Mouse (Mus musculus) lung, adult 18-20 months (tissue): Measurements from ENCODE around the gene Mfsd12.
A peak's percentile ranks its signal among the peaks of the same experiment; 100 is the strongest.

Source experiments
- DNase-seq, 2 experiments: peaks; one replicate each; pipeline ENCODE4 v3.0.0; 2022; ENCODE audit warnings: mixed read lengths in 2 of 2

Mfsd12 gene

DNA sequence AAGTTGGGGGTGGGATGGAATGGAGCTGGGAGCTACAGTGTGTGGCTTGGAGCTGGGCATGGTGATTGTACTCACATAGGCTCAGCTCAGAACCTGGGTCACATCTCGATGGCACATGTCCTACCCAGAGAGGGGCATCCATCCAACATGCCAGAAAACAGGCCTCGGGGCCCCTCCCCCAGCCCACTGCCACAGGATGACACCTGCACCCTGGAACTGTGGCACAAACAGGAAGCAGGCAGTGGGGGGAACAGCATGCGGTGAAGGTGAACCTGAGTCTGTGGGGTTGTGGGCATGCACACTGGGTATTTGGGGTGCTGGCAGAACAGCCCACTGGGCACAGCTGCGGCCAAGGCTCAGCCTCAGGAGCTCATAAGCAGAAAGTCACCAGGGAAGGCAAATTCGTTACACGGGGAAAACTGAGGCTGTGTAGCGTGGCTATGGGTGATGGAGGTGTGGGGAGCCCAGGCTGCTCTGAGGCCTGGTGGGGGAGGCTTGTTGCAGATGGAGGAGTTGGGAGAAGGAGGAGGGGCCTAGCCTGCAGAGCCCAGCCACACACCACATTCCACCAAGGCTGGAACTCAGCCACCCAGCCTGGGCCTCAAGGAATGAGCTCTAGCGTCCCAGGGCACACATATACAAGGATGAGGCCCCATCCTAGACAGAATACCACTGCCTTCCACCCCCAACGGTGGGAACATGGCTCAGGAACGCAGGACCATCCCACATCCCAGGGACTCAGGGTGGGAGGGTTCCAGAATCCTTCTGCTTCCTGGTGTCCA is 27.9 kb upstream of the Mfsd12 start:
- DNase-seq = no peak

DNA sequence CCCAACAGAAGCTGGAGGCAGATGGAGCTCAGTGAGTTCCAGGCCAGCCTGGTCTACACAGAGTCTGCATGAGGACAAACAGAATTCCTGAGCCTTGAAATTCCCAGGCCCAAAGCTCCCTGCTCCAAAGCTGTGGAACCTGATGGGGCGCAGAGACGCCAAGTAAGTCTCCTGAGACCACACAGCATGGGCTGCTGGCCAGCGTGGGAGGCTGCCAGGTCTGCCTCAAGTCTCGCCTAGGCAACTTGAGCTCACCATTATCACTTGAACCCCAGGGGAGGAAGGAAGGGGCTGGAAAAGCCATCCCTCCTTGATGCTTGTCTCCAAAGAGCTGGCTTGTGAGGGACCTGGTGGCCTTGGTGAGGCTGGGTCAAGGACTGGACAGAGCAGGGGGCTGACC is 27.3 kb upstream of the Mfsd12 start:
- no peak for DNase-seq

DNA sequence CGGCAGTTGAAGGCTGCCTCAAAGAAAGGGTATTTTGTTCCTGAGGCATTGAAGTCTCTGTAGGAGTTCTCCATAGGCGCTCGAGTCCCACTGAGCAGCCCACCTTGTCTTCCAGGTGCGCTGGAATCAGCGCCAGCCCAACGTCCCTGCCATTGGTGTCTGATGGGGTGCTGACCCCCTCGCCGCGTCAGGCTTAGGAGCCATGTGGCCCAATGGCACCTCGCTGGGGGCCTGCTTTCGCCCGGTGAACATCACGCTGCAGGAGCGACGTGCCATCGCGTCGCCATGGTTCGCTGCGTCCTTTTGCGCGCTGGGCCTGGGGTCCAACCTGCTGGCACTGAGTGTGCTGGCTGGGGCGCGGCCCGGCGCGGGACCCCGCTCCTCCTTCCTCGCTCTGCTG is 25.0 kb upstream of the Mfsd12 start:
- no peak for DNase-seq

DNA sequence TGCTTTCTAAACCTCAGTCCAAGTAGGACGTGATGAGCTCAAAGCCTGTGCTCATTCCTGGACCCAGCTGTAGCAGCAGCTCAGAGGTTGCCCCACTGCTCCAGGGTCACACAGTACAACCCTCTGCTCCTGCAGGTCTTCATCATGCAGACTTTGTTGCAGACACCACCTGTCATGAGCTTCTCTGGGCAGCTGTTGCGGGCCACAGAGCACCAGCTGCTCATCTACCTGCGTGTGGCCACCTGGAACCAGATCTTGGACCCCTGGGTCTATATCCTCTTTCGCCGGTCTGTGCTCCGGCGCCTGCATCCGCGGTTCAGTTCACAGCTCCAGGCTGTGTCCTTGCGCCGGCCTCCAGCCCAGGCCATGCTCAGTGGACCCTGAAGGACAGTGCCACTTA is 23.0 kb upstream of the Mfsd12 start:
- DNase-seq = no peak

DNA sequence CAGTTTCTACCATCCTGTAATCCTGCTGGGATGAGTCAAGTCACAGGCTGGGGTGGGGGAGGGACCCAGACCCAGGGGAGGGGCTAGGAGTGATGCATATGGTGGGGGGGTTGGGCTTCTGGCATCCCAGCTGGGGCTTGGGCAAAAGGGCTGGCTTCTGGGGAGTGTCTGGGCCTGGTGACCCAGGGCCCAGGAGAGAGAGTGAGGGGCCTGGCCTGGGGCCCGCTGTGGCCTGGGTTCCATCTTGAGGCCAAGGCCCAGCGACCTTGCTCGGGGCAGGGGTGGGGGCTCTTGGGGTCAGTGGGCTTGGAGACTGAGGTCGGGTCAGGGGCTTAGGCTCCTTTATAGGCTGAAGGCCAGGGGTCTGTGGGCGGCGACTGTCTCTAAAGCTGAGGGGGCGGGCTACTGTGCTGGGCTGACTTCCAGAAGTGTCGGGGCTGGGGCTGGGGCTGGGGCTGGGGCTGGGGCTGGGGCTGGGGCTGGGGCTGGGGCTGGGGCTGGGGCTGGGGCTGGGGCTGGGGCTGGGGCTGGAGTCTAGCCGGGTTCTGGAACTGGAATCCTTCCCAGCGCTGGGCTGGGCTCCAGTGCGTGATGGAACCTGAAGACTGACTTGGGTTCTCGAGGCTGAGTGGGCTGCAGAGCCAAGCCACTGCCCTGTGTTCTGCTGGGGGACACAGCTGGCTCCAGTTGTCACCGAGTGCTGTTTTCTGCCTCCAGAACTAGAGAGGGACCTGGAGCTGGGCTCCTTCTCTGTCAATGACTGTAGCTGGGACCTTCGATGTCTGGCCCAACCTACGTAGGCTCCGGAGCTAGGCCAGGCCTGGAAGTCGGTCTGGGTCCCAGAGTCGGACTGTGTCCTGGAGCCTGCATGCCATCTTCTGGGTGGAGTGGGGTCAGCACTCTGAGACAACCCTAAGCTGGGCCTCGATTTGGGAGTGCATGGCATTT is 21.6 kb upstream of the Mfsd12 start:
- DNase-seq = no peak

DNA sequence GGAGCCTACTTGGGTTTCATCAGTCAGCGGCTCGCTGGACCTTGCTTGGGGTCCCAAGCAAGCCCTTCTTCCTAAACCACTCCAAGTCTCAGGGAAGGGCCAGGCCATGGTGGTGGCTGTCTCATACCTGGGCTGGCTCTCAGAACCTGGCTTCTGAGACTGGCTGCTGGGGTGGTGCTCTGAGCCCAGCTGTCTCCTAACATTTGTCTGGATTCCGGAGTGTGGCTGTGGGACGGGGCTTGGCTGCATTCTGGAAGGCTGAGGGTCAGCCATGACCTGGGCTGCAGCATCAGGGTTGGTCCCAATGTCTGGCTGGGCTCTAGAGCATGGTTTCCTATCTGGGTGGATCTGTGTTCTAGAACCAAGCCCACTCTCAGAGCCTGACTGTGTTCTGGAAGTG is 20.7 kb upstream of the Mfsd12 start:
- DNase-seq = no peak

DNA sequence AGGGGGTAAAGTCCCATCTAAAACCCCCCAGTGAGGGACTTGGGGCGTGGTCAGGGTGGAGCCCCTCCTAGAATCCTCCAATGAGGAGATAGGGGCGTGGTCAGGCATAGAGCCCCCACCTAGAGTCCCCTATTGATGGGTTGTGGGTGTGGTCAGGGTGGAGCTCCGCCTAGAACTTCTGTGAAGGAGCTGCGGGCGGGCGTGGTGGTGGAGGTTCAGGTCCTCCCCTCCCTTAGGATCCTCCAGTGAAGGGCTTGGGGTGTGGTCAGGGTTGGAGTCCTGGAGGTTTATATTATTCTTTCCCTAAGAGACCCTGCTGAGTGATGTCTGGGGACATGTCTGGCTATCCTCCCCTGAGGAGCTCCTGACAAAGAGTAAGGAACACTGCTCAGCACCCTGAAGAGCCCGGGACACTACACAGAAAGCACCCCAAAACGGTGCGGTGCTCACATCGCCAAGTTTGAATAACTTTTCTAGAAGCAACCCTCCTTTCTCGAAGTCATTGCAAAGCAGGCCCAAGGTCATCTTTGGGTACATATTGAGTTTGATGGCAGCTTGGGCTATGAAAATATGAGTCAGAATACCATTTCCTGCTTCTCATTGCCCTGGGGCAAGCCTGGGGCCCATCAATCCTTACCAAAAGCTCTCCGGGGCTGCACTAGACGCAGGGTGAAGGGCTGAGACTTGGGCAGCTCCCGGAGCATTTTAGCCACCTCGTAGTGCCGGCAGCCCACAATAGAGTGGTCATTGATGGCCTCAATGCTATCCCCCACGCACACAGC is 16.5 kb upstream of the Mfsd12 start:
- DNase-seq = no peak

DNA sequence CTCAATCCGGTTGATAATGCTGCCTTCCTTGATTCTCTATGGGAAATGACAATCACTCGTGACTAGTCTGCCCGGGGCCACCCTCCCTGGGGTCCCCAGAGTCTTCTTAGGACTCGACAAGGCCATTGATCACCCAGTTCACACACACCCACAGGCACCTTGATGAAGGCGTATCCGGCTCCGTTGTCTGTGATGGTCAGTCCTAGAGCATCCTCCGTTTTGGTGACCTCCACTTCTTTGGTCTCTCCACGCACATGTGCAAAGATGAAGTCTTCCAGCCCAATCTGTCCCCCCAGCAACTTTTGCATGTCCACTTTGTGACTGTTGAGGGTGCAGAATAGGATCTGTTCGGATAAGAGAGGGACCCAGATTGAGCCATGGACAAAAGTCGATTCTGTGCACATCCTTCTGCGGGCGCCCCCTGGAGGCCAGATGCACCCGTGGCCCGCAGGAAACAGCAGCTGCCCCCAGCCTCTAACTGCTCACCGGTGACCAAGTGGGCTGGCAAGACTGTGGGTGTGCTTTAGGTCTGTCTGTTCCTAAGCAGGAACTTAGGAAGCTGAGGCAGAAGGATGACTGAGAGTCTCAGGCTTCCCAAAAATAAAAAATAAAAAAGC is 15.8 kb upstream of the Mfsd12 start:
- peak; percentile 55 to 75 for DNase-seq

DNA sequence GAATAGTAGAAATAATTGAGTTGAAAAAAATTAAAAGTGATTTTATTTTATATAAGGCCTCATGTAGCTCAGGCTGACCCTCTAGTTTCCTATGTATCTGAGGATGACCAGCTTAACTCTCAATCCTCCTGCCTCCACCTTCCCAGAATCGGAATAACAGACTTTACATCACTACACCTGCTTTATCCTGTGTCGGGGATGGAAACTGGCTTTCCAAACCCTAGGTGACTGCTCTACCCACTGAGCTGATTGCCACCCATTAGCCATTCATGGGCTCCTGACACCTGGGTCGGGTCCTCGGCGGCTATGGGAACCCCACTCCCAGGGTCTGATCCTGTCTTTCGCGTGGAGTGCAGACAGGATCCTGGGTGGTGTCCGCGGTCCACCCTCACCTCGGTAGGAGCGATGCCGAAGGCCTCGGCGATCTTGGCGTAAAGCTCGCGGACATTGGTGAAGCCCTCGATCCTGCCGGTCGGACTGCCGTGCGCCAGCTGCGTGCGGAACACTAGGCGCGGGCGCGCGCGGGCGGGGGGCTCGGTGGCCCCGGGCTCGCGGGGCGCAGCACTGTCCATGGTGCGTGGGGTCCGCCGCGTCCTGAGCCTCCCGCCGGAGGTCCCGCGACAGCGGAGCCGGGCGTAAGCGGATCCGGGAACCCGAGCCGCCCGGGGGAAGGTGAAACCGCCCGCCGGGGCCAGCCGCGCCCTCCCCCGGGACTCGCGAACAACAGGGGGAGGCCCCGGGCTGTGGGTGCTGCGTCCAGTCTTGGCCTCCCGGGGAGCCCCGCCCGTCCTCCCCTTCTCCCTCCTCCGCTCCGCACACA is 14.4 kb upstream of the Mfsd12 start, which contains the start of gene Gipc3:
Gene Gipc3, minus strand, starts transcription at position 581 of the 820 bp plus-strand sequence.
- DNase-seq = no peak

DNA sequence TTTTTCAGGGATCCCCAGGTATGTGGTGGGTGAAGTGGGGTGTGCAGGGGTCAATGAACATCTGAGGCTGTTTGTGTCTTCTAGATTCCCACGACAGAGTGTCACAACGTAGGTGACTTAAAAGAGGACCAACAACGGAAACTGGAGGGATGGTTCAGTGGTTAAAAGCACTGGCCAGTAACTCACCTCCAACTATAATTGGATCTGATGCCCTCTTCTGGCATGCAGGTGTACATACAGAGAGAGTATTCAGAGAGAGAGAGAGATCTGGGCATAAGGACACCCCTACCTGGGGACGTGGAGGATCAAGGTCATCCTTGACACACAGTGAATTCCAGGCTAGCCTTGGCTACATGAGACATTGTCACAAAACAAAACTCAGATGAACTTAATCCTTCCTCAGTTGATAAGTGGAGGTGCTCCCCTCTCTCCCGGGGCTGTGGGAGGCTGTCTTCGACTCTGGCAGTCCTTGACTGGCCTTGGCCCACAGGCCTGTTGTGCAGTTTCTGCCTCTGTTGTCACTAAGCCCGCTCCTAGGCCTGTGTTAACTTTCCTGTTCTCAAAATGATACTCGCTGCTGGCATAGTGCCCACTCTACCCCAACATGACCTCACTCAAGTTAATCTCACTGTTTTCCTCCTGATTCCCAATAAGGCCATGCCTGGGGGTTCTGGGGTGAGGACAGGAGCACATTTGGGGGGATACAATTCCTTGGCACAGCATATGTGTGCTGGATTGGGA is 12.7 kb upstream of the Mfsd12 start:
- no peak for DNase-seq

DNA sequence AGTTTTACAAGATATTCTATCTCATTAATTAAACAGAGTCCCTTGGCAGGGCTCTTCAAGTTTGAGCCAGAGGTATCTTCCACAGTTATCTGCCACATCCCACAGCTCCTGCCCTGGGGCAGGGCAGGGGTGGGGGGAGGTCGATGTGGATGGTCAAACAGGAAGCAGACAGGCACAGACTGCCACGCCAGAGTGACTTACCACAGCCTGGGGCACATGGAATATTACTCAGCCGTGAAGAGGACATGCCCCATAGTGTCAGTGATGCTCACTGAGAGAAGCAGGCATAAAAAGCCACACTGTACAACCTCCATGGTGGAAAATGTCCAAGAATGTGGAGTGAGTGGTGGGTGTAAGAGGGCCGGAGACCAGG is 12.1 kb upstream of the Mfsd12 start:
- DNase-seq = no peak

DNA sequence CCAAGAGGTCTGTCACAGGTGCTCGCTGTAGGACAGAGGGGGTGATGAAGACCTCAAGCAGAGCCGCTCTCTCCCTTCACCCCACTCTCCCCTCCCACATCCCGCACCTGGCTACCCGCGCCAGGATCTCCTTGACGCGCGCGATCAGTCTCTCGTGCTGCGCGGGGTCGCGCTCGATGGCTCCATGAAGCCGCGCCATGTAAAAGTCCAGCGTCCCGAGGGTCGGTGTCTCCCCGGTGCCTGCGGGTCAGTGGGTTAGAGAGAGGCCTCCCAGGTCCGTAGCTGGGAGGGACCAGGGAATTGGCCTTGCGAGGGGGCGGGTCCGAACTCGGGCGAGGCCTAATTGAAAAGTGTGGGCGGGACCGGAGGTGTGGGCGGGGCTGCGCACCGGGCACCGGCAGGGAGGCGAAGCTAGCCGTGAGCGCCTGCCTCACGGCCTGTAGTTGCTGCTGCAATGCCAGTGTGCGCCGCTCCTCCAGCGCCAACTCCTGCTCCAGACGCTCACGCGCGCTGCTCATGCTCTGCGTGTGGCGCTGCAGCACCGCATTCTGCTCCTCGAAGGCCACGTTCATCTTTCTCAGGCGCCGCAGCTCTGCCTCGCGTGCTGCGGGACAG is 10.7 kb upstream of the Mfsd12 start:
- peak; percentile 77 to 89 for DNase-seq

DNA sequence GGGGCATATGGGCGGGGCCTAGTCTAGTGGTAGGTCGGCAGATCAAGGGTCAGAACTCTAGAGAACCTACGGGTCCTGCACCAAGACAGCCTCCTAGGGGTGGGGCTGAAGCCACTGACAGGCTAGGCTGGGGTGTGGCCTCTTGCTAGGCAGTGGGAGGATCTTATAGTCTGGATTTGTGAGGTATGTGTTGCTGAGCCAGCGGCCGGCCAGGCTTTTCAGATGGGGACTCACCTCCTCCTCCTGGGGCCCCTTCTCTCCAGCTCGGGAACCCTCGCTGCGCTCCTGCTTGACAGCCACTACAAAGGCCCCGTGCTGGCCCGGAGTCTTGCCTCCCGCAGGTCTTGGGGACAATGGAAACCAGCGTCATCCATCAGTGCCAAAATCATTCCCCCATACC is 8.1 kb upstream of the Mfsd12 start:
- peak; percentile 70 to 75 for DNase-seq

DNA sequence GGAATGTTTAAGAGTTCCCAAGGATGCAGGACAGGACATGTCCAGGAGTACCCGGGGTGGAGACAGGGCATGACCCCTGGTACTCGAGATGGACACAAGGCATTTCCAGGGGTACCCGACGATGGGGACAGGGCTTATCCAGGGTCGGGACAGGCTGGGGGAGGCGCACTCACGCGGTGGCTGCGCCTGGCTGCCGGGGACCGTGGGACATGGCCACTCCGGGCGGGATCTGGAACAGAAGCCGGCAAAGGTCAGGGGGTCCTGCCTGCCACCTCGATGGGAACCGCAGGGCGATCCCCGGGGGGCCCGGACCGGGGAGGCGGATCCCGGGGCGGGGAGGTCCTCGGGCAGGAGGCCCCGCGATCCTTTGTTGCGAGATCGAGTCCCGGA is 7.3 kb upstream of the Mfsd12 start:
- no peak for DNase-seq

DNA sequence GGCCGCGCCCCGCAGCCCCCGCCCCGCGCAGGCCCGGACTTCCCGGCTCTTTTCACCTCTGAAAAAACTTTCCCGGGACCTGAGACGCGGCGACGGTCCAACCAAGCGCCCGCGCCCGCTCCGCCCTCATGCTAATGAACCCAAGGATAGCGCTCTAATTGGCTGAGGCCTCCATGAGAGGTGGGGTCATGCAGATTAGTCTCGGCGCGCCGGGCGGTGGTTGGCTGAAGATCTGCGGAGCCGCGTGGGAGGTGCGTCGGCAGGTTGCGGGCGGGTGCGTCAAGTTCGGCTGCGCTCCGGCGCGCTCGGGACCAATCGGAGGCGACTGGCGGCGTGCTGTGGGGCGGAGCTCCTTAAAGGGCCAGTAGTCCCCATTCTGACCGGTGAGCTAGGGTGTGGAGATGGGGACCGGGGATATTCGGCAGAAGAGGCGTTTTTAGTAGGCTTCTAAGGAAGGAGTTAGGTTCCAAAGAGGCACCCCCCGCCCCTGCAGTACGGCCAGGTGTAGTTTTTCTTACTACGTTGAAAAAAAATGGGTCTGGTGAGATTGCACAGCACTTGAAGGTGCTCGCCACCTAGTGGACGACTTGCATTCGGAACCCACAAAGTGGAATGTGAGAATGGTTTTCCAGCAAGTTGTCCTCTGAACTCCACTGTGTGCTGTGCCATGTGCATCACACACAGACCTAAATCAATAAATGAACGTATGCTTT is 6.8 kb upstream of the Mfsd12 start, which contains the start of gene Hmg20b:
Gene Hmg20b, minus strand, starts transcription at position 130 of the 713 bp plus-strand sequence.
- DNase-seq = peak; percentile 100

DNA sequence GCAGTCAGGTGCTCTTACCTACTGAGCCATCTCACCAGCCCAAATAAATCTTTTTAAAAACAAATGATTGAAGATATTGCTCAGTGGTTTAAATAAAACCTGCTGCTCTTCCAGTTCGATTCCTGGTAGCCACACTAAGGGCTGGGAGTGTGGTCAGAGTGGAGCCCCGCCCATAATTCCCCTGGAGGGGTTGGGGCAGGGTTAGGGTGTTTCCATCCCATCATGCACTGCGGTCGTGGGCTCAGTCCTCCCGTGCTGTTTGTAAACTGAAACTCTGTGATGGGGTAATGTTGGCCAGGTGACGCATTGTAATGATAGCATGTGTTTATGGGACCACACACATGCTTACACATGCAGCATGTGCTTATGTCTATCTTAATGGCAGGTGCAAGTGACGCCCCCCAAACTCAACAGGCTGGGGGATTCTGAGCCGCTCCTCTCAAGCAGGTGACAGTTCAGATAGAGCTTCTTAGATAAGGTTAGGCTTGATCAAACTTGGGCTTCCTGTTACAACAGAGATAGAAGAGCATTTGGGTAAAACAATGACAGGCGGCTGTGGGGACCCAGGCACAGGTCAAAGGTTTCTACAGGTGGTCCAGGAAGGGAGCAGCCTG is 5.5 kb upstream of the Mfsd12 start:
- no peak for DNase-seq

DNA sequence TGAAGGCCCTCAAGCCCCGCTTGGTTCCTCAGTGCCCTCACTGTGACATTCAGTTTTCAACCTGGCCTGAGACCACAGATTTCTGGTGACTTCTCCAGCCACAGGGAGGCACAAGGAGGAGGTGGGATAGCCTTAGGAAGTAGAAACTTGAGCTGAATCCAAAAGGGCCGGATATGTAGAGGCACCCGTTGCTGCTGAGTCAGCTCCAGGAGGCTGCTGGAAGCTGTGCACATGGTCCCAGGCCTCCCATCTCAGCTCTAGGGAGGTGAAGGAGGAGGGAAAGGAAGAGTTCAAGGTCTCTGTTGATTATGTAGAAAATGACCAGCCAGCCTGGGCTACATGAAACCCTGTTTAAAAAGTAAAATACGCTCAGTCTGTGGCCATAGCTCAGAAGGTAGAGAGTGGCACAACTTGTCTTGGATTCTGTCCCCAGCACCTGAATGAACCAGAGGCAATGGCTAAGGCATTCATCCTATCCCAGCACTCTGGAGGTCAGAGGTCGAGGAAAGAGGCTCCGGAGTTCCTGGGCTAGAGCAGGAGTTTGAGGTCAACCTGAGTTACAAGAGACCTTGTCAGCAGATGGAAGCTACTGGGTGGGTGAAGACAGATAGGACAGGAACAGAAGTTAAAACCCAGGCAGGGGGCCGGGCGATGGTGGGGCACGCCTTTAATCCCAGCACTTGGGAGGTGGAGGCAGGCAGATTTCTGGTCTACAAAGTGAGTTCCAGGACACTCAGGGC is 2.4 kb upstream of the Mfsd12 start:
- DNase-seq = no peak

DNA sequence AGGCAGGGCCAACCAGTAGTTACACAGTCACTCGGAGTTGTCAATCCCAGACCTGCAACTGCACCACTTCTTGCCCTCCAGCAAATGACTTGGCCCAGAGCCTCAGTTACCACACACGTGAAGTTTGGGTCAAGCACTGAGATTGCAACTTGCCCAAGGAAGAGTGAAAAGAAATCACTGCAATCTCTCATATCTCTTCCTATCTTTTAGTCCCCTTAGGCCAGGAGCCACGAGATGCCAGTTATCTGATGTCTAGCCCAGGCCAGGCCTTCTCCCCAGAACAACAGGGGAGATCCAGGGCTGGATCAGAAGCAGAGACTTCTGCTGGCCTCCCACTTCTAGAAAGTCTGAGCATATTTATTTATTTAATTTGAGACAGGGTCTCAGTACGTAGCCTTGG is 1.8 kb upstream of the Mfsd12 start:
- no peak for DNase-seq
